Mouse (Mus musculus) kidney, adult 2 months (tissue): ENCODE data around the gene Aco1.

ENCODE experiments used
- CTCF ChIP-seq: fragments of 200-500 bp; conservative IDR thresholded peaks from 2 replicates; pipeline ENCODE4 v1.5.1; 2011; ENCODE audit warnings: low read depth, mild to moderate bottlenecking, control low read depth, low read length, moderate library complexity, mixed read lengths; ENCODE audit not compliant: insufficient read depth, insufficient read length
- POLR2A ChIP-seq: fragments of 200-500 bp; IDR thresholded peaks from one replicate; pipeline ENCODE4 v1.6.1; 2011; ENCODE audit warnings: low read depth, low read length, control low read depth

DNA sequence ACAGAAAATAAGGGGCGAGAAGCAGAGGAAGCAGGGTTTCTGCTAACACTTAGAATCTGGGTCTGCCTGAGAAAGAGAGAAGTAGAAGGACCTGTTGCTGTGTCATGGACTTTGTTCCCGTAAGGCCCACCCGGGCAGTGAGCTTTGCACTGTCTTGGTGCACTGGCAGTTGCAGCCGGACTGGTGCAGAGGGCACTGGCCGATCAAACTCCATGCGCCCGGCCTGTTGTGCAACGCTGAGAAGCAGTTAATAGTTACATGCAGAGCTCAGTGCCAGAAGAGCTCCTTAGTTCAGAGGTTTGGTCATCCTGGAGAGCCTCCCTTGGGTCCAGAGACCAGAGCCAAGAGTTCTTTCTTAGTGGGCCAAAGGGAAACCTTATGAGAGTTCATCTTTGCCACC lies 38.8 kb downstream of the Aco1 start:
- TF ChIP-seq POLR2A (no peak), CTCF (no peak)
